In the genomic region with DNA sequence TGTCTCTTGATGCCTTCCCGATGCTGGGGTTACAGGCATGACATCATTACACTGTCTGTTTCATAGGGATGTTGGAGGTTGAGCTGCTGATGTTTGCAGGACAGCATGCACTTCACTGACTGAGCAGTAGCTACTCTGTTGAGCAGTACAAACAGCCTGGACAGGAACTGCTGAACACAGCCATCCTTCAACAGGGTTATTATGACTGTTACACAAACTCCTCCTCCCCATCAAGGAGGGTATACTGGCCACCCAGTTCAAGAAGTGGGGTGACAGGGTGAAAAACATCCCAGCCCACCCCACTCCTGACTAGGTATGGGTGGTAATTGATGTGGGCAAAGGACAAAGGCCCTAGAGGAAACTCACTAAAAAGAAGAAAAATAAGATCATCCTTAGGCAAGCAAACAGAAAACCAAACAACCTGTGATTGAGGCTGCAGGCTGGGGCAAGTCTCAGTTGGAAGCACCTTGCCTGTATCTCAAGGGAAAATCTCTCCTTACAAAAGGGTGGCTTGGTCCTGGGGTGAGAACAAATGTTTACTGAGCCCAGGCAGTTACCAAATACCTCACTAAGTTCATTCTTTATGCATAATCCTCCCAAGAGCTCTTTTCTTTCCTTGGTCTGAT, we compare ENCODE assay signal across 23 mouse cellular contexts.
DNase-seq lines count a peak whose midpoint lies in the region; ATAC-seq lines count a peak whose summit lies in the region.
"Had no signal": no experiment of that assay in that cellular context is flagged by ENCODE, and none has a peak within 500 bp of the region (broad histone marks: within the 10 kb centered on the region; RNA-seq: fewer than 3 reads in every experiment).

No protein-coding gene starts in this region.

- peak; percentile 18 for DNase-seq in heart, adult 11 months
- DNase-seq in heart, postnatal 14 days, result no peak
- no peak for DNase-seq in thymus, postnatal 25 days
- no peak for DNase-seq in gastrocnemius, postnatal 4 days (ENCODE audit: low spot score in 2 of 2)
- DNase-seq in MN1 (ENCODE audit: low spot score), result no peak
- DNase-seq: adrenal gland, adult 8-10 months; adrenal gland, postnatal 14 days; adrenal gland, postnatal 36 days; cerebellum, adult 11-12 months; cerebellum, adult 2 months; cerebellum, adult 9-10 months; cerebellum, postnatal 10 days; cerebellum, postnatal 25 days had no signal

- no peak overlapping the region for H3K4me3 ChIP-seq in stomach, embryonic 14.5 days (ENCODE audit: low read depth, low read length)
- no peak overlapping the region for H3K4me3 ChIP-seq in stomach, embryonic 16.5 days (replicated peaks; ENCODE audit: low read length)
- H3K4me3 ChIP-seq: embryonic facial prominence, embryonic 13.5 days; erythroblast, embryonic 14.5 days; forebrain, embryonic 10.5 days; forebrain, embryonic 12.5 days had no signal

- intact Hi-C loops in heart, postnatal 14 days (cut with DNase I), result no loop called here

- H3K36me3 ChIP-seq in stomach, embryonic 14.5 days (ENCODE audit: control insufficient read depth, insufficient read depth, low read length), result no peaks in the 10 kb centered on the region
- H3K36me3 ChIP-seq in stomach, embryonic 16.5 days (ENCODE audit: control insufficient read depth, insufficient read depth, low read length), result no peaks in the 10 kb centered on the region
- H3K36me3 ChIP-seq: embryonic facial prominence, embryonic 13.5 days; forebrain, embryonic 10.5 days; forebrain, embryonic 12.5 days had no signal

- no peak overlapping the region for H3K27ac ChIP-seq in stomach, embryonic 14.5 days (ENCODE audit: low read length)
- peak overlapping the region; percentile 59; the same call in 1 of the 2 replicates for H3K27ac ChIP-seq in stomach, embryonic 16.5 days (ENCODE audit: low read length)
- H3K27ac ChIP-seq: embryonic facial prominence, embryonic 13.5 days; forebrain, embryonic 10.5 days; forebrain, embryonic 12.5 days had no signal

- H3K9me3 ChIP-seq in stomach, embryonic 14.5 days (ENCODE audit: control insufficient read depth, low read depth, low read length), result no peaks in the 10 kb centered on the region
- H3K9me3 ChIP-seq in stomach, embryonic 16.5 days (replicated peaks; ENCODE audit: control insufficient read depth, low read length), result no peaks in the 10 kb centered on the region
- H3K9me3 ChIP-seq: embryonic facial prominence, embryonic 13.5 days; forebrain, embryonic 10.5 days; forebrain, embryonic 12.5 days had no signal

- no peak overlapping the region for H3K9ac ChIP-seq in stomach, embryonic 14.5 days (replicated peaks; ENCODE audit: low read depth, low read length)
- H3K9ac ChIP-seq in stomach, embryonic 16.5 days (ENCODE audit: low read length), result no peak overlapping the region
- H3K9ac ChIP-seq: embryonic facial prominence, embryonic 13.5 days; forebrain, embryonic 12.5 days had no signal

- H3K27me3 ChIP-seq in stomach, embryonic 14.5 days (ENCODE audit: control insufficient read depth, insufficient read depth, low read length), result no peaks in the 10 kb centered on the region
- no peaks in the 10 kb centered on the region for H3K27me3 ChIP-seq in stomach, embryonic 16.5 days (ENCODE audit: control insufficient read depth, insufficient read depth, low read length)
- H3K27me3 ChIP-seq: embryonic facial prominence, embryonic 13.5 days; forebrain, embryonic 12.5 days had no signal

- no peak overlapping the region for H3K4me2 ChIP-seq in stomach, embryonic 14.5 days (replicated peaks; ENCODE audit: low read depth, low read length)
- no peak overlapping the region for H3K4me2 ChIP-seq in stomach, embryonic 16.5 days (ENCODE audit: low read depth, low read length)
- H3K4me2 ChIP-seq: embryonic facial prominence, embryonic 13.5 days; forebrain, embryonic 12.5 days had no signal

- WGBS in stomach, embryonic 14.5 days, result 77% methylated on average over 1 of the region's 1 CpGs
- 77% methylated on average over 1 of the region's 1 CpGs for WGBS in stomach, embryonic 16.5 days

- H3K4me1 ChIP-seq in stomach, embryonic 14.5 days (ENCODE audit: control insufficient read depth, insufficient read depth, low read length), result no peaks in the 10 kb centered on the region
- H3K4me1 ChIP-seq in stomach, embryonic 16.5 days (ENCODE audit: control insufficient read depth, insufficient read depth, low read length), result no peaks in the 10 kb centered on the region
- H3K4me1 ChIP-seq: embryonic facial prominence, embryonic 13.5 days; forebrain, embryonic 12.5 days had no signal

- peak; percentile 72; the same call in 1 of the 2 replicates for ATAC-seq in stomach, embryonic 14.5 days (ENCODE audit: insufficient number of reproducible peaks, insufficient read depth, low FRiP score, low read depth)
- ATAC-seq in stomach, embryonic 16.5 days (ENCODE audit: insufficient read depth, low FRiP score), result peak; percentile 47
- ATAC-seq: activated CD4-positive, CD25-positive, alpha-beta regulatory T cell, adult 4 months; forebrain, embryonic 14.5 days; forebrain, embryonic 16.5 days; Patski had no signal
